Mouse (Mus musculus): ENCODE data around the gene Ugt1a6b. TPM values are rescaled to one million over a fixed set of nuclear protein-coding genes. Genes with fewer than 3 reads are reported as not detected.

The Ugt1a6b gene
- total RNA-seq, 2 experiments from 2014 or later, result 0.81 to 1.5 TPM

- DNase-seq (ENCODE audit: low spot score in 2 of 2), result no peak
Observed at GRCm38 (mm10) chr1:88259643-88260024, 156.6 kb downstream of the Ugt1a6b start.

- DNase-seq (ENCODE audit: low spot score in 2 of 2), result peak; percentile 70 to 72
Observed at GRCm38 (mm10) chr1:88260114-88260513, 157.1 kb downstream of the Ugt1a6b start.

DNA sequence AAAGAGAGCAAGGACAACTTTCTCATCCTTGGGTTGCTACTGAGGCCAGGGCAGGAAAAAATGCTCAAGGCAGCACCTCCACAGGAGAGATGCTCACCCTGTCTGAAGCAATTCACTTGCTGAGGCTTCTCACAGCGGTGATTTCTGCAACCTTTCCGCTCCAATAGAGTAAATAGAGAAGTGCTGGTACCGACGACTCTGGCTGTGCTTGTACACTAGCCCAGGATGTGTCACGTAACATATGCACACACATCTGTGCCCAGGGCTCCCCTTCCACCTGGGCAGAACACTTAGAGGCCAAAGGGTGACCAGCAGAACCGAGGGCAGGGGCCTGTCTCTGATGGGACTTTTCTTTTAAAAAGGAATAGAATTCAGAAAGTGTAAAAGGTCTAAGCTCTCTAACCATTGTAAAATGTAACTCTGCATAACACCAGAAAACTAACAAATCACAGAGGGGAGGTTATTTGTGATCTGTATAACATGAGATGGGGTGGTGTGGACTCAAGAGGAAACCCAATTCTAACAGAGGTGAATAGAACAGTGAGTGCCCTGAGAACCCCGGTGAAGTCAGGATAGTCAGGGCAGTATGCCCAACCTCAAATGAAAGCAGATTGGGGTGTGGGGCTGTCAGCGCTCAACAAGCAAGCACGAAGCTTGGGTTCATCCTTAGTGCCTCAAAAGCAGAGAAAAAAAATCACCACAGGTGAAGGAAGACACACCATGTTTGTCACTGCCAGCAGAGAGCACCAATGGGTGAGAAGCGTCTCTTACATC, 157.7 kb downstream of the Ugt1a6b start:
- no peak for DNase-seq (ENCODE audit: low spot score in 2 of 2)

- peak in 1 of 2 experiments; percentile 63 for DNase-seq (ENCODE audit: low spot score in 2 of 2)
Observed at GRCm38 (mm10) chr1:88261706-88262105, 158.7 kb downstream of the Ugt1a6b start.

- DNase-seq (ENCODE audit: low spot score in 2 of 2), result peak in 1 of 2 experiments; percentile 72
Observed at GRCm38 (mm10) chr1:88262255-88262654, 159.2 kb downstream of the Ugt1a6b start.

DNA sequence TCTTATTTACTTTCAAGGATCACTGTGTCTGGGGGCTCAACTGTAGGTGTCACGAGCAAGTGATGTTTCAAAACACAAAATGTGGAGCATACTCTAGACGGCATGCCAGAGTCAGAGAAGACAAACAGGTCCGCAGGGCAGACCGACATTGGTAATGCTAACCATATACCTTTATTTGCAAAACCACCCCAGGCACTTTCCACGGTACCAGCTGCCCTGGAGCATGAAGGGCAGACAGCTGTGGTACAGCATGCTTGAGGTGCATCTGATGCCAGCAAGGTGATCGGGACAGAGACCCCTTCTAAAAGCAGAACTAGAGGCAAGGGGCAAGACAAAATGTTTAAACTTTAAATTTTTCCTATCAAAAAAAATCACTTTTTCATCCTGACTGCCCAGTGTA, 159.9 kb downstream of the Ugt1a6b start:
- peak in 1 of 2 experiments; percentile 52 for DNase-seq (ENCODE audit: low spot score in 2 of 2)

- no peak for DNase-seq (ENCODE audit: low spot score in 2 of 2)
Observed at GRCm38 (mm10) chr1:88263778-88264177, 160.7 kb downstream of the Ugt1a6b start.

GRCm38 (mm10) chr1:88264237-88264868, 161.3 kb downstream of the Ugt1a6b start:
- DNase-seq (ENCODE audit: low spot score in 2 of 2), result no peak

DNA sequence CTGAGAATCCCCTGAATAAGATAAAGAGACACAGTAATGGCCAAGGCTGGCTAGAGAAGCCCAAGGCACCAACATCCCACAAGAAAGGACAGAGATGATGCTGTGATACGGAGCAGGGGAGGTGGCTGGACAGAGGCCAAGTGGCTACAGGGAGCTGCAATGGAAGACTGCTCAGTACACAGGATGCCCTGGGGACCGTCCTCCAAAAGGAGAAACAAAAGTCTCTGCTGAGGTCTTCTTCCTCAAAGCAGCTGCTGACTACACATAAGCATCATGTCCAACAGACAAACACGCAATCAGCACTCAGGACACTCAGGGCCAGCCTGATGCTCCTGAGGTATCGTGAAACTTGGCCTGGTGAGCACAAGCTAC, 161.8 kb downstream of the Ugt1a6b start:
- DNase-seq (ENCODE audit: low spot score in 2 of 2), result peak in 1 of 2 experiments; percentile 53

GRCm38 (mm10) chr1:88266123-88266522, 163.1 kb downstream of the Ugt1a6b start:
- DNase-seq (ENCODE audit: low spot score in 2 of 2), result no peak

GRCm38 (mm10) chr1:88267489-88267888, 164.4 kb downstream of the Ugt1a6b start:
- DNase-seq (ENCODE audit: low spot score in 2 of 2), result no peak

DNA sequence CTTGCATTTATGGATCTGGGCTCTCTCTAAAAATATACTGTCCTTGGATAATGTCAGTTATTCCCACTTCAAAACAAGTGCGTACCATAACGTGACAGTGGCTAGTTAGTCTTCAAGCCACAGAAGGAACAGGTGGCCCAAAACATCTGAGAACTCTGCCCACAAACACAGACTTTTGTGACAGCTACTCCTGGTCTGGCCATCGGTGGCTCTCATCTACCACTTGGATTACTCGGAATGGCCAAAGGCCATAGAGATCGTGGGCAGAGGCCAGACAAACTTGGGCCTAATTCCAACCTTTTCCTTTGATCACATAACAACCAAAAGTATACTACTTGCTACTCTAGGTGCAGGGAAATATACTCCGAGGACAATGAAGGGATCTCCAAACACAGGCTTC, 165.0 kb downstream of the Ugt1a6b start:
- DNase-seq (ENCODE audit: low spot score in 2 of 2), result no peak

Other genes with a start within 250 kb of the Ugt1a6b start
- gene Dgkd, start 250.0 kb upstream of the Ugt1a6b start, total RNA-seq (2021), result 10 to 100 TPM; 48.4 to 50.2 TPM
- 10 to 100 TPM; 22.8 to 26.0 TPM for gene Usp40, start 94.7 kb upstream of the Ugt1a6b start, total RNA-seq (2021)
- gene Ugt1a10, start 47.9 kb upstream of the Ugt1a6b start, total RNA-seq (2021), result not detected
- gene Ugt1a9, start 32.5 kb upstream of the Ugt1a6b start, total RNA-seq (2021), result not detected
- not detected for gene Ugt1a8, start 15.4 kb upstream of the Ugt1a6b start, total RNA-seq (2021)
- 1 to 10 TPM; 2.4 to 3.0 TPM for gene Ugt1a7c, start 8.2 kb upstream of the Ugt1a6b start, total RNA-seq (2021)
- gene Ugt1a6a, start 31.6 kb downstream of the Ugt1a6b start, total RNA-seq (2021), result 1 to 10 TPM; 1.9 to 2.0 TPM
- gene Ugt1a5, start 62.8 kb downstream of the Ugt1a6b start, total RNA-seq (2021), result under 1 TPM in 1 of 2 experiments, not detected in 1; 0.27 TPM
- gene Ugt1a2, start 97.3 kb downstream of the Ugt1a6b start, total RNA-seq (2021), result not detected
- gene Dnajb3, start 102.5 kb downstream of the Ugt1a6b start, total RNA-seq (2021), result 1 to 10 TPM; 3.8 to 4.9 TPM
- 1 to 10 TPM in 1 of 2 experiments, under 1 TPM in 1; 0.12 to 1.3 TPM for gene Ugt1a1, start 108.7 kb downstream of the Ugt1a6b start, total RNA-seq (2021)
- under 1 TPM in 1 of 2 experiments, not detected in 1; 0.13 TPM for gene Mroh2a, start 123.7 kb downstream of the Ugt1a6b start, total RNA-seq (2021)
- gene Hjurp, start 174.4 kb downstream of the Ugt1a6b start, total RNA-seq (2021), result 10 to 100 TPM; 80.5 to 88.1 TPM
- not detected for gene Trpm8, start 174.4 kb downstream of the Ugt1a6b start, total RNA-seq (2021)

Data from gastrocnemius, postnatal 4 days (tissue).